Mouse (Mus musculus) gastrocnemius, postnatal 36 days (tissue): ENCODE measurements around the gene Emg1. TPM values are rescaled to one million over a fixed set of nuclear protein-coding genes. Genes with fewer than 3 reads are reported as not detected.

Experiments used
- DNase-seq, 2 experiments: peaks; one replicate each; pipeline ENCODE4 v3.0.0; 2022
- intact Hi-C: fragments of 180-260 bp; cut with DNase I; formaldehyde crosslinking; loops from one replicate; pipeline ENCODE4 v1.15.1; 2025
- long read RNA-seq, 2 experiments: library from polyadenylated mRNA; stranded (forward); transcript quantifications; one replicate each; pipeline ENCODE4 v2.0.0; 2021
- total RNA-seq, 2 experiments: library from RNA; stranded (reverse); gene quantifications; 2 replicates each; pipeline ENCODE4 v1.2.3; 2021

Emg1 gene
- 10 to 100 TPM; 51.9 to 53.8 TPM for total RNA-seq
- long read RNA-seq, experiment 1, full-length matches to known transcripts = 68 of 76 reads
- long read RNA-seq, experiment 1, partial matches to known transcripts = 1 of 76 reads
- long read RNA-seq, experiment 1, other reads (novel, unspliced or antisense) = 7 of 76 reads
- long read RNA-seq, experiment 2, full-length matches to known transcripts = 74 of 92 reads
- long read RNA-seq, experiment 2, partial matches to known transcripts = 4 of 92 reads
- long read RNA-seq, experiment 2, other reads (novel, unspliced or antisense) = 14 of 92 reads

DNA sequence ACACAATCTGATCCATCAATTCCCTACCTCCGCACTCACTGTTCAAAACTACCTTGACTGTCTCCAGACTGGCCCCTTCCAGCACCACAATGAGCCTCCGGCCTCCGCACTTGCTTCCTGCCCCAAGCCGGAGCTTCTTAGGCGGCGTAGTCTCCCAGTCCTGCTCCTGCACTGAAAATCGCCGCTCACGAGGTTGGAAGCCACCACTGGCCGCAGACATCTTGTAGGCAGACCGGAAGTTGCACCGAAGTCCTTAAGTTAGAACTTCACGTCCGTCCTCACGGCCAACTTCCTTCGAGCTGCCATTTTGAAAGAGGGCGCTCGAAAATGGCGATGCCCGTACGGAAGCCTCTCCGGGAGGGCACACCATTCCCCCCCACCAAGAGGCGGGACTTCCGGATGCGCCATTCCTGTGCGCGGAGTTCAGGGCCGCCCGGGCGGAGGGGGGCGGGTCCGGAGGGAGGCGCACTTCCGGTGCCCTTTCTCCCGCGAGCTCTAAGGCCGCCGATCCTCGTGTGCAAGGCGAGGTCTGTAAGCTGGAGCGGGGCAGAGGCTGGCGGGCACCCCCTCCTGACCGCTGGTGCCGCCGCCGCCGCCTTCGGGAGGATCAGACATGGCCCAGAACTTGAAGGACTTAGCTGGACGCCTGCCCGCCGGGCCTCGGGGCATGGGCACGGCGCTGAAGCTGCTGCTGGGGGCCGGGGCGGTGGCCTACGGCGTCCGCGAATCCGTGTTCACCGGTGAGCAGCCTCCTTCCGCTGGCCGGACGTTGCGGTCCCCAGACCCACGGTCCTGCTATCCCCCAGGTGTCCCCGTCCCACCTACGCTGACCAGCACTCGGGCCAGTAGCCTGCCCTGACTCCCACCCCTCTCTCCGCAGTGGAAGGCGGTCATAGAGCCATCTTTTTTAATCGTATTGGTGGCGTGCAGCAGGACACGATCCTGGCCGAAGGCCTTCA, at the start of gene Emg1, which contains the start of gene Phb2:
Emg1 (minus strand) TSS at position 355 of the 959 bp plus-strand sequence.
Phb2 (plus strand) TSS at position 513 of the 959 bp plus-strand sequence.
- intact Hi-C loops = loop anchor here (5.0 to 10.0 kb wide), 2 partner anchors 45 to 323 kb away; partner anchors contain the start of genes Atn1, Gm45234 and Ing4
- DNase-seq = peak; percentile 96 to 99

DNA sequence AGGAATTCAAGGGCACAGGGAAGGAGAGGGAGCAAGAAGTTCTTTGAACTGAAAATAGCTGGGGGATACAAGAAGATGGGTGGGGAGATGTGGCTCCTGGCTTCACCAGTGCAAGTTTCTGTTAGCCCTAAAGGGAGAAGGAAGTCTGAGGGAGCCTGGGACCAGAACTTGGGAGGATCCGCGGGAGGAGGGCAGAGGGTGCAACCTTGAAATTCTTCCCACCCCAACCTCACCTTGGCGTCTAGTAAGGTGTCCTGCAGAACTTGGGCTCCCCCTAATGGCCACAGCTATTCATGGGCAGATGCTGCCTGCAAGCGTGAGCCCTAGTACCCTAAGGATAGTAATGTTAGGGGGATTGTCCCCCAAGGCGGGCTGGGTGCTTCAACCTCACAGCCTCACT, 47.3 kb upstream of the Emg1 start:
- peak; percentile 72 to 80 for DNase-seq
- intact Hi-C loops = loop anchor here (2.0 to 5.0 kb wide), 4 partner anchors 47 to 187 kb away; partner anchors contain the start of genes C1rb, Emg1, Lpcat3 and Phb2

DNA sequence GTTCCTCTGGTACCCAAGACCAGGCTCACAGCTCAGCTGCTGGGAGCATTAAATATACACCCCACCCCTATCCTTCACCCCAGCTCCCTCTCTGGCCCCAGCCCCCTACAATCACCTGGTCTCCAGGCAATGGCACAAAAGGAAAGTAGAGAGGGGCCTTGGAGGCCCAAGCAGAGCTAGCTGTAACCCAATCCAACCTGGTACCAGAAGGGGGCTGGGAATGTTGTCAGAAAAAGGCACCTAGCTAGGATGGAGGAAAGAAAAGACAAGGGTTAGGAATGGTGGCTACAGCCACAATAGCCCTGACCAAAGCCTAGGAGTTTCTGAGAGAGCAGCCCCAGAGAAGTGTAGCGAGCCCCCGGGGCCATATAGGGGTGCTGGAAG, 46.9 kb upstream of the Emg1 start:
- DNase-seq = no peak
- intact Hi-C loops = loop anchor here (2.0 to 5.0 kb wide), 4 partner anchors 47 to 187 kb away; partner anchors contain the start of genes C1rb, Emg1, Lpcat3 and Phb2

DNA sequence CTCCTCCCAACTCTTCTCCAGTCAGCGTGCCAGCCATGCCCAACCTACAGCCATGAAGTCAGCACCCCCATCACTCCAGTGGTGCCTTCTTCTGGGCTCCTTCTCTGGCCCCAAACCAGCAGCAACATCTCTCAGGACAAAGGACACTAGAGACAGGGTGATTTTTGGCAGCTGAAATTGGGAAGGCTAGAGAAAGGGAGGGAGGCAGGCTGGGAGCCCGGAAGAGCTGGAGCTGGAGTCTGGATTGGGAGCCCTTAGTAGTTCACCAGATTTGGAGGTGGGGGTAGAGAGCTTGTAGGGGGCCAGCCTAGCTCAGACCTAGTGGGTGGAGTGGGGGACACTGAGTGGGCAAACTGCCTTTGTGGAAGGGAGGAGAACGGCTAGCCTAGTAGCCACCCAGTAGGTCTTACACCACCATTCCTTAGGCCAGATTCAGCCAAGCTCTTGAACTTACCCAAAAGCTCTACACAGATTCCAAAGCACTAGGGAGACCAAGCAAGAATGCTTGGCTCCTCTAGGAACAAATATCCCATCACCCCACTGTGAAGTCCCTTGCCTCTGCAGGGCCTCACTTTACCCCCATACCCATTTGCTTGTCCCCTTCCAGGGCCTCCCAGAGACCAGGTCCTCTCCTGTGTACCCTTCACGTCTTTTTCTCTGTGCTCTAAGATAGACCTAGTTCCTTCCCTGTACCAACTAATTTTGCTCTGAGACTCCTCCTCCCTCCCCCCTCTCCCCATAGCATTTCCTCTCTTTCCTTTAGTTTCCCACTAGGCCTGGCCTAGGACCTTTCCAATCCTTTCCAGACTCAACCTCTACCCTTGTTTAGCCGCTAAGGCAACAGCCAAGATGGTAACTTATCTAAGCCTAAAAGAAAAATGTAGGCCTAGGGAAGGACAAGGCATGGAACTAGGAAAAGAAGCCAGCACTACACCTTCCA, 46.2 kb upstream of the Emg1 start:
- peak; percentile 40 to 53 for DNase-seq
- intact Hi-C loops = loop anchor here (2.0 to 5.0 kb wide), 4 partner anchors 46 to 186 kb away; partner anchors contain the start of genes C1rb, Emg1, Lpcat3 and Phb2

DNA sequence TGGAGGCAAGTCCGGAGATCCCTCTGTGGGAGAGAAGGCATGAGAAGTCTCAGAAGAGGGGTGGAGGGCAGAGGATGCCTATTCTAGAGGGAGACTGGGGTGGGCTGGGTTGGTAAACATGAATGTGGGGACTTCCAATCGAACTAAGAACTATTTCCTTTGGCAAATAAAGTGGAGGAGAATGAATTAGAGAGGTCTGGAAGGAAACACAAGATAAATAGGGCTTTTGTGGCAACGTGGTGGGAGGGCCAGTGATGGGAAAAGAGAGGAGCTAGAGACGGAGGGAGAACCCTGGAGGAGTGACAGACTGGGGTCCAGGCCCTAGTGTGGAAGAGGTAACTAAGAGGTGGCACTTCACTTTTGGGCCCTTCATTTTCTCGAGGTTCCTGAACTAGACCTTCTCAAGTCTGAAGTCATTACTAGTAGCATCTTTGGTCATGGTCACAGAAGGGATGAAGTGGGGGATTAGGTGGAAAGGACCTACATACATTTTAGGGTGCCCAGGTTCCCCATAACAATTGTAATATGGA, 45.4 kb upstream of the Emg1 start:
- intact Hi-C loops = loop anchor here (5.0 kb wide), 3 partner anchors 45 to 185 kb away; partner anchors contain the start of genes C1rb, Emg1, Lpcat3 and Phb2
- no peak for DNase-seq

DNA sequence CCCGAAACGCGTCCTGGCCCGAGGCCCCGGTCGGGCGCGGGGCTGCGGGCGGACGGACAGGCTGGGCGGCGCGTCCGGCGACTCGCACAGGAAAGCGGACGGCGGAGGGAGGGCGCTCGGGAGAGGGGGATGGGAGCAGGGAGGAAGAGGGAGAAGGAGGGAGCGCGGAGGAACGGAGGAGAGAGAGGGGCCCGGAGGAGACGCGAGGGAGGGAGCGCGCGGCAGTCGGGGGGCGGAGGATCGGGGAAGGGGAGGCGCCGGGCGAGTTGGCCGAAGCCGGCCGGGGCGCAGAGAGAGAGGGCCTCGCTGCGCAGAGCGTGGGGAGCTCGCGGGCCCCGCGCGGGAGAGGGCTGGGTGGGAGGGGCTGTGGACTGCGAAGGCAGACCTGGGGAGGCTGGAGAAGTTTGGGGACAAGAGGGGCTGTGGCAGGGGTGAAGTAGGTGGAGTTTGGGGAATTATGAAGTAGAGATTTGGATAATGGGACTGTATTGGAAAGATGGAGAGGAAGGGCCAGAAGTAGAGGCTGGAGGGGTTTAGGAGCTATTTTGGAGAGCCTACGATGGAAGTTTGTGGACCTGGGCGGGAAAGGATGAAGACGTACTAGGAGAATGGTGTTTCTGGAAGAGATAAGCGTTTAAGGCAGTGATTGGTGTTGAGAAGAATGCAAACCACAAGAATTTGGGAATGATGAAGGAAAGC, 44.8 kb upstream of the Emg1 start:
- peak; percentile 74 to 81 for DNase-seq
- intact Hi-C loops = loop anchor here (5.0 kb wide), 3 partner anchors 44 to 184 kb away; partner anchors contain the start of genes C1rb, Emg1, Lpcat3 and Phb2

DNA sequence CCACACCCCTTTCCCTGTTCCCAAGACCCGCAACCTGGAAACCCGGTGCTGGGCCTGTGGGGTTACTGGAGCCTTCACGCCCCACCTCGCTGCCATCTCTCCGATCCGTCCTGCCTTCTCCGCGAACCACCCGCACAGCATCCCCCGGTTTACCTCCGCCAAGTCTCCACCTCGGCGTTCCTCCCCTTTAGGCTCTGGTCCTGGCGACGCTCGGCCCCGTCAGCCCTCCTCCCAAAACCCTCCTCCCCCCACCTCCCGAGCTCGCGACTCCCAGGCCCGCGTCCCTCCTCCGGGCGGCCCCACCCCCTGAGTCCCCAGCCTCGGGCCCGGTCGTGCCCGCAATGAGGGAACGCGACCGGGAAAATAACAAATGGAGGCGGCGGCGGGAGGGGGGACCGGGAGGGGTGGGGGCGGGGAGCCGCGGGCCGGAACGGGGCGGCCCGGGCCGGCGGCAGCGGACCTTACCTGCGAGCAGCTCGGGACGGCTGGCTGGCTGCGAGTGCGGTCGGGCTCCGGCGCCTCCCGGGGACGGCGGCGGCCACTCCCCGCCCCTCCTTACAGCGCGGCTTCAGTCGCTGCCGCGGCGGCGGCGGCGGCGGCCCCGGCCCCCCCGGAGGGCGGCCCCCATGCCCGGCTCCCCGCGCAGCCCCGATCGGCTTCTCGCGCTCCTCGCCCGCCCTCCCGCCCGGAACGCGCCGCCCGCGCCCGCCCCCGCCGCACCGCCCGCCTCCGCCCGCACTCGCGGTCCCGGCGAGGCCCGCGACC, 44.0 kb upstream of the Emg1 start, which contains the start of the genes Gm45234 and Atn1:
Gm45234 (minus strand) TSS at position 191 of the 765 bp plus-strand sequence.
Atn1 (minus strand) TSS at position 694 of the 765 bp plus-strand sequence.
- DNase-seq = peak; percentile 60 to 64
- intact Hi-C loops = loop anchor here (5.0 kb wide), 3 partner anchors 44 to 184 kb away; partner anchors contain the start of genes C1rb, Emg1, Lpcat3 and Phb2

DNA sequence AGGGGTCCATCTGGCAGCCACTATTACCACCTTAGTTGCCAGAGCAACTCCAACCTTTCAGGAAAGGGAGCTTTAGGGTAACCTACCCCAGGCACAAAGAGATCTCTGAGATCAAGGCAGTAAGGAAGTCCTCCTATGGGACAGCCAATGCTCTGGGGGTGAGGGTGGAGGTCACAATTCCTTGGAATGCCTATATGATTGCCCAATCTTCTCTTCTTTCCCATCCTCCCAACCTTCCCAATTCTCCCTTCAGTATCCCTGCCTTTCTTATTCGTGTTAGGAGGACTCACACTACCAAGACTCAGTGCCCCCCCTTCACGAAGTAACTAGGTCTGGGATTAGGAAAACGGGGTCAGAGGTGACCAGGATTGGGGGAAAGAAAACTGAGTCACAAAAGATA, 43.3 kb upstream of the Emg1 start:
- intact Hi-C loops = loop anchor here (5.0 kb wide), 3 partner anchors 43 to 183 kb away; partner anchors contain the start of genes C1rb, Emg1, Lpcat3 and Phb2
- no peak for DNase-seq

DNA sequence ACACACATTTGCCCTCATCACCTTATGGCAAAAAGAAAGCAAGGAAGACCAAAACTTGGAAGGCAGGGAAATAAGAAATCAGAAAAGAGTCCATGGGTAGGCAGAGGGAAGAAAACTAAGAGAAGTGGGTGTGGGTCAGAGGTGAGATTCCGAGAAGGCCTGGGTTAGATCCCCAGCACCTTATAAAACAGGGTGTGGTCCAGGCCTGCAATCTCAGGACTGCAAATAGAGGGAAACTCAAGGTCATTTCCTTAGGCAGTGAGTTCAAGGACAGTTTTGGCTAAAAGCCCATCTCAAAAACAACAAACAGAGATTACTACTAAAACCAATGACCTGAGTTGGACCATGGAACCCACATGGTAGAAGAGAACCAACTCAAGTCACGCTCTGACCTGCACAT, 41.9 kb upstream of the Emg1 start:
- intact Hi-C loops = no loop called here
- DNase-seq = no peak

DNA sequence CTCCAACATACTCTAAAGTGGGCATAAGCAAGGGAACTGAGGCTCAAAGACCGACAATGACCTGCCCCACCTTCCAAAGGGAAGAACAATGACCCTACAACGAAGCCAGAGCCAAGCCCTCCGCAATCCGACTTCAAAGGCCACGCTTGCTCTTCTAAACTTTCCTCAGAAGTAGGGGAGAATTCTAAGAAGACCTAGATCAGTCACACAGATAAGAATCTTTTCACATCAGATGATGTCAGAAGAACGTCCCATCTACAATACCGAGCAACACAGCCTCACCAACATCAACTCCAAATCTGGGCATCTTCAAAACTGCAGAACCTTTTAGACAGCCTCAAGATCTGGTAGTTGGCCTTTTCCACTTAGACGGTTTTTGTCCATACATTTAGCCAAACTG, 38.4 kb upstream of the Emg1 start:
- intact Hi-C loops = no loop called here

DNA sequence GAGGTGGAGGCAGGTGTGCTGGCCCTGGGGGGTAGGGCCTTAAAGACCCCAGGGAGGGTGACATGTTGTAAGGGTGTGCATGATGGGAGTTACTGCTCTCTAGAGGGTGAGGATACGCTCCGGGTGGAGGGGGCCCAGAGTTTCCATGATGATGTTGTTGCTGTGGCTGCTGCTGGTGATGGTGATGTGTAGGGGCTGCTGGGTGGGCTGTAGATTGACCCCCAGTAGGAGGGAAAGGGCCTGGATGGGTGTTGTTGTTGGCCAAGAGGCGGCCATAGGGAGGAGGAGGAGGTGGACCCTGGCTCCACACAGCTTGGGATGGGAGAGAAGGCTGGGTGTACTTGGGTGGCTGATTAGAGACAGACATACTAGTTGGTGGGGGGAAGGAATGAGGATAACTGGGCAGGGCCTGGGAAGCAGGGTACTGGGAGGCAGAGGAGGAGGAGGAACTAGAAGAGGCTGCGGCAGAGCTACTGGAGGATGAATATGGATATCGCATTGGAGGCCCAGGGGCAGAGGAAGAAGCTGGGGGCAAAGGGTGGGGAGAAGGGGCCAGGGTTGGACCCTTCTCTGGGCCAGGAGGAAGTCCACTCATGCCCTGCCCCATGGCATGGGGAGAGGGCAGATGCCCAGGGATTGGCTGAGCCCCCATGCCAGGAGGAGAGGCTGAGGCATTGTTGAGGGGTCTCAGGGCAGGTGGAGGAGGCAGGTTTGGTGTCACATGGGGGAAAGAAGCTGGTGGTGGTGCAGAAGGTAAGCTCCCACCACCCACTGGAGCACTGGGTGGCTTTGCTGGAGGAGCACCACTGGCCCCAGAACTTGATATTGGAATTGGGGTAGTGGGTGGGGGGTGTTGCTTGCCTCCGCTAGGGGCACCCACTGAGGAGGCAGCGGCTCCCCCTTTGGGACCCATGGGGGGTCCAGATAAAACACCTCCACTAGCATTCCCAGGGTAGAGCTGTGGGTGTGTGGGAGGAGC, 35.0 kb upstream of the Emg1 start:
- DNase-seq = no peak
- intact Hi-C loops = no loop called here

More for the DNA sequence above, 38.4 kb upstream of the Emg1 start:
- DNase-seq = no peak

DNA sequence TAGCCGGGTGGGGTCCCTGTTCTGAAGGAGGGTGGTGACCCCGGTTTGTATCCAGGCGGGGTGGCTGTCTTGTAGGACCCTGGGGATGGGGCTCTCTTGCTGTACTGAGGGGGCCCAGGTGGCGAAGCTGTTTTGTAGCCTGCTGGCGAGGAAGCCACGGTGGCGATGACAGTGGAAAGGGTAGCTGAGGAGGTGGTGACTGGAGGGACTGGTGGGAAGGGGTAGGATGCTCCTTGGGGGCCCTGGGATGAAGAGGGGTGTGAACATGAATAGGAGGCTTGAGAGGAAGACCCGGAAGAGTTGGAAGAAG, 34.3 kb upstream of the Emg1 start:
- intact Hi-C loops = no loop called here
- DNase-seq = no peak

DNA sequence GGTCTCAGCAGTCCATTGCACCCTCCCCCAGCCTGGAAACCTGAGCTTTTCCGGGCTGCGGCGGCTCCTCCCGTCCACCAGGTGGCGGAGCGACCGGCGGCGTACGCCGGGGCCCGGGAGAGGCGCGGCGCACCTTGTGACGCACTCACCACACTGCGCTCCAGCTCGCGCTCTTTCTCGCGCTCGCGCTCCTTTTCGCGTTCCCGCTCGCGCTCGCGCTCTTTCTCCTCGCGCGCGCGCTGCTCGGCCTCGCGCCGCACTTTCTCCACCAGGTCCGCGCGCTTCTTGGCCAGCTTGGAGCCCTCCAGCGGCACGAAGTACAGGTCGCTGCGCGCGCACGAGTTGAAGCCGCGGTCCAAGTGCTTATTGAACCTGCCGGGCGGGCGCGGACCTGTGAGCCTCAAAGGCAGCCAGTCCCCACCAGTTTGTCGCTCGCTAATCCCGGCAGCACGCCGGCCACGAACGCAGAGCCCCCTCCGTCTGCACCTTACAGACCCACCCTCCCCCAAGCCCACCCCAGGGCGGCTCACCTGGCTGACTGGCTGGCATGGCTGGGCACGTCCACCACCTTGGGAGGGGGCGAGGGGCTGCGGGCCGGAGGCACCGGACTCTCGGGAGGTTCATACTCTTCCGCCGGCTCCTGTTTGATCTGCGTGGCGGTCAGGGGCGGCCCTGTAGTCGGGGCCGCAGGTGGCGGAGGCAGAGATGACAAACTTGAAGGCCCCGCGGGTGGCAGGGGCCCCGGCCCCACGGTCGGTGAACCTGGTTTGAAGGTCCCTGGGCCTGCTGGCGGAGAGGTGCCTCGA, 33.7 kb upstream of the Emg1 start:
- peak; percentile 86 to 88 for DNase-seq
- intact Hi-C loops = no loop called here

DNA sequence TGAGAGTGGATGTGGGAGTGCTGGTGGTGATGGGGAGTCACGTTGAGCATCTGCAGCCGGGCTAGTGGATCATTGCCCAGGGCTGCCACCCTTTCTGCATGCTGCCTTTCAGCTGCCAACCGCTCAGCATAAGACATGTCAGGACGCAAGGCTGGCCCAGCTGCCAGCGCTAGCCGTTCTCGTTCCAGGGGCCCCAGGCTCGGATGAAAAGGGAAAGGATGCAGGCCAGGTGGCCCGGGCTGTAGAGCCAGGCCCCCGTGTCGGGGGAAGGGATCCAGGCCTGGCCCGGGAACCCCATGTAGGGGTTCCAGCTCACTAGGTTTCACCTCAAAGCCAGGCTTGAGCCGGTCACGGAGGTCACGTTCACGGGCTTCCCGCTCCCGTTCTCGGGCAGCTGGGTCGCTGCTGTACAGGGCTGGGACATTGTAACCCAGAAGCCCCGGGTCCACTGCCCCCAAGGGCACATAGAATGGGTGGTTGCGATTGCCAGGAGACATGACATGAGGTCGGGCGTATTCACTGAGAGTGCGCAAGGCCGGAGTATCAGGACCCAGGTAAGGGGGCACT, 32.9 kb upstream of the Emg1 start:
- DNase-seq = no peak
- intact Hi-C loops = no loop called here

DNA sequence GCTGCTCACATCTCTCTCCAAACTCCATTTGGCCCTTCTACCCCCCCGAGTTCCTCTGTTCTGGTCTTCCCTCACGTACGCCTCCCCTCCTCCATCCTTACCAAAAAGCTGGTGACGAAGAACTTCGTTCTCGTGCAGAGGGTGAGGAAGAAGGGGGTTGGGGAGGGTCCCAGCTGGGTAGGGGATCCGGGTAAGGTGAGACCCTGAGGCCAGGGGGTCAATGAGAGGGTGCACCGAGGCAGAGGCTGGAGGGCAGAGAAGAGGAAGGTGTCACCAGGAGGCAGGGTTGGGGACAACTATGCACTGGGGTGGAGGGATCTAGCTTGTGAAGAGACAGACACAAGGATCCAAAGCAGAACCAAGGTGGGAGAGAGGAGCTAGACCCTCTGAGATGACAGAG, 31.7 kb upstream of the Emg1 start:
- intact Hi-C loops = no loop called here
- no peak for DNase-seq
